8 mouse cellular contexts compared by ENCODE assay signal in the genomic region with DNA sequence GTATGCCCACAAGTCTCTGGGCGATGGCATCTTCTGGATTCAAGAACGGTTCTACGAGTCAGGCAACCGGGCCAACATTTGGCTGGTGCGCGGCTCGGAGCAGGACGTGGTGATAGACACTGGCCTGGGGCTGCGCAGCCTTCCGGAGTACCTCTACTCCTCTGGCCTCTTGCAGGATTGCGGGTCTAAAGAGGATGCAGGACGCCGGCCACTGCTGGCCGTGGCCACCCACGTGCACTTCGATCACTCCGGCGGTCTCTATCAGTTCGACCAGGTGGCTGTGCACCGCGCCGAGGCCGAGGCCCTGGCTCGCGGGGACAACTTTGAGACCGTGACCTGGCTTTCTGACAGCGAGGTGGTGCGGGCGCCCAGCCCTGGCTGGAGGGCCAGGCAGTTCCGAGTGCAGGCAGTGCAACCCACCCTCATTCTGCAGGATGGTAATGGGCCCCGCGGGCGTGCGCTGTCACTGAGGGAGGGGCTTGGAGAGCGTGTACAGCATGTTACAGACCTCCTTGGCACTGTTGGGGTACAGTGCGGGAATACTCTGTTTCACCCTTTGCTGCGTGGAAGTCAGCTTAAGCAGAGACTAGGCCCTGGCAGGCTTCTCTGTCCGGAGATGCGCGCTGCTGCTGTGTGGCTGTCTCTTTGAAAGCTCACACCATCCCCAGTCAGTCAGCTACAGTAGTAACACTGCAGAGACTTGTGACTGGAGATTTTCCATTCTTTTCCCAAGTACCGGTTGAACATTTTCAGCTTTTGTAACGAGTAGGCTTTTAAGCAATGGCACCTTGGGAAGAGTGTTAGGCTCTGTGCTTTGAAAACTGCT. TPM values are rescaled to one million over a fixed set of nuclear protein-coding genes. Genes with fewer than 3 reads are reported as not detected.
DNase-seq lines count a peak whose midpoint lies in the region; ATAC-seq and TF ChIP-seq lines count a peak whose summit lies in the region.

No protein-coding gene starts in this region.

- peak overlapping the region; percentile 77 for H3K4me2 ChIP-seq in CH12.LX (ENCODE audit: insufficient read depth, low read depth, poor library complexity, severe bottlenecking)

- peak overlapping the region; percentile 86 for H3K27ac ChIP-seq in heart, adult 2 months
- peak overlapping the region; percentile 50 for H3K27ac ChIP-seq in CH12.LX (ENCODE audit: insufficient read depth, low read depth)
- peak overlapping the region; percentile 89 for H3K27ac ChIP-seq in midbrain, embryonic 10.5 days (replicated peaks)

- peak; percentile 17 for ATAC-seq in common myeloid progenitor, adult 5-6 weeks (replicated peaks; ENCODE audit: low read depth, poor library complexity, severe bottlenecking)

- H3K4me3 ChIP-seq in heart, adult 2 months = peak overlapping the region; percentile 94
- peak overlapping the region; percentile 67 to 88 (median 80) for H3K4me3 ChIP-seq in CH12.LX (replicated peaks in 1 of 3; ENCODE audit: low read depth in 2 of 3, low read length in 2 of 3, poor library complexity in 1 of 3)
- peak overlapping the region; percentile 89 for H3K4me3 ChIP-seq in midbrain, embryonic 10.5 days

- no peak for TF ChIP-seq POLR2A in heart, adult 2 months (IDR thresholded peaks at IDR 0.05; ENCODE audit: insufficient read depth, low read depth, low read length)
- TF ChIP-seq POLR2A in CH12.LX (IDR thresholded peaks at IDR 0.05; ENCODE audit: low read depth, low read length) = no peak

- no peaks in the 10 kb centered on the region for H3K36me3 ChIP-seq in heart, adult 2 months (ENCODE audit: control insufficient read depth, insufficient read depth, low read length)
- H3K36me3 ChIP-seq in CH12.LX (replicated peaks in 1 of 2; ENCODE audit: control insufficient read depth in 1 of 2, insufficient read depth in 1 of 2, low read length in 1 of 2) = peaks cover 0 to 7% of the 10 kb centered on the region in 2 experiments
- H3K36me3 ChIP-seq in midbrain, embryonic 10.5 days = 0 out of 2 replicates have a peak, but pooled peaks cover 4% of the 10 kb centered on the region

- H3K4me1 ChIP-seq in heart, adult 2 months (ENCODE audit: control insufficient read depth, insufficient read depth, low read length) = no peaks in the 10 kb centered on the region; the same call in 1 of the 2 replicates
- H3K4me1 ChIP-seq in CH12.LX (ENCODE audit: control insufficient read depth in 1 of 2, insufficient read depth in 2 of 2) = peaks cover 3 to 27% of the 10 kb centered on the region in 2 experiments; a peak in 3 of 4 replicates
- H3K4me1 ChIP-seq in midbrain, embryonic 10.5 days = peaks cover 40% of the 10 kb centered on the region

- TF ChIP-seq RAD21 in CH12.LX (IDR thresholded peaks at IDR 0.05; ENCODE audit: low read depth, low read length) = no peak

- WGBS in heart, adult 2 months = 4% methylated on average over 42 of the region's 42 CpGs
- under 1% methylated on average over 42 of the region's 42 CpGs for WGBS in midbrain, embryonic 10.5 days

- H3K9me3 ChIP-seq in CH12.LX (replicated peaks; ENCODE audit: low read length) = no peaks in the 10 kb centered on the region
- no peaks in the 10 kb centered on the region for H3K9me3 ChIP-seq in midbrain, embryonic 10.5 days (replicated peaks)

- no peaks in the 10 kb centered on the region for H3K27me3 ChIP-seq in heart, adult 2 months (ENCODE audit: control insufficient read depth, insufficient read depth, low read length)
- no peaks in the 10 kb centered on the region for H3K27me3 ChIP-seq in CH12.LX (replicated peaks)
- peaks cover 9% of the 10 kb centered on the region for H3K27me3 ChIP-seq in midbrain, embryonic 10.5 days (ENCODE audit: low read depth, poor library complexity, severe bottlenecking)

- no peak for TF ChIP-seq CTCF in heart, adult 2 months (IDR thresholded peaks at IDR 0.05)
- no peak for TF ChIP-seq CTCF in CH12.LX (conservative IDR thresholded peaks at IDR 0.05 in 1 of 2, IDR thresholded peaks at IDR 0.05 in 1 of 2; ENCODE audit: low read depth in 2 of 2, low read length in 2 of 2)

- H3K79me2 ChIP-seq in heart, adult 2 months (replicated peaks; ENCODE audit: control insufficient read depth, insufficient read depth, low read length) = no peaks in the 10 kb centered on the region
- peaks cover 13% of the 10 kb centered on the region for H3K79me2 ChIP-seq in CH12.LX (replicated peaks; ENCODE audit: control insufficient read depth, extremely low read depth, insufficient read depth, poor library complexity, severe bottlenecking)

- intact Hi-C loops in heart, adult 2 months (cut with DNase I) = loop anchor here (5.0 kb wide), 2 partner anchors 54 to 71 kb away; a partner anchor contains a TSS
- intact Hi-C loops in heart, postnatal 10 days (cut with DNase I) = loop anchor here (5.0 kb wide), 1 partner anchor 51 kb away; no protein-coding TSS in a partner anchor

- in situ Hi-C loops in CH12.LX (cut with MboI; ENCODE audit: low pct_ligation_motif_present, low pct_unique_long_range_greater_than_20kb, low sequenced_read_pairs) = no loop called here

- DNase-seq in heart, adult 2 months = no peak
- no peak for DNase-seq in heart, postnatal 10 days
- no peak for DNase-seq in CH12.LX (ENCODE audit: extremely low read depth)
- DNase-seq in gastrocnemius, postnatal 4 days (ENCODE audit: low spot score in 2 of 2) = peak; percentile 16 to 37
- DNase-seq in layer of hippocampus, postnatal 14 days (ENCODE audit: low spot score in 2 of 2) = peak; percentile 48 to 57
- DNase-seq in midbrain, embryonic 10.5 days (ENCODE audit: low spot score) = no peak
- peak; percentile 71 for DNase-seq in testis, postnatal 10 days (ENCODE audit: low spot score)

- H3K9ac ChIP-seq in heart, adult 2 months (ENCODE audit: low read depth, low read length) = peak overlapping the region; percentile 66
- H3K9ac ChIP-seq in CH12.LX (ENCODE audit: insufficient read depth, low read depth) = peak overlapping the region; percentile 24

- TF ChIP-seq EP300 in heart, adult 2 months (IDR thresholded peaks at IDR 0.05; ENCODE audit: insufficient read depth, low read depth, low read length) = no peak
- no peak for TF ChIP-seq EP300 in CH12.LX (IDR thresholded peaks at IDR 0.05; ENCODE audit: low read length)

- dilution Hi-C loops in CH12.LX (cut with MboI; ENCODE audit: extremely low pct_ligation_motif_present, extremely low pct_unique_long_range_greater_than_20kb, low sequenced_read_pairs) = no loop called here

TF ChIP-seq in CH12.LX, 34 proteins besides CTCF, POLR2A, EP300 and RAD21:
- peak; percentile 40; the same call in 1 of the 2 replicates for TF ChIP-seq MXI1 (IDR thresholded peaks at IDR 0.05; ENCODE audit: low read depth, low read length)
- no peak for TF ChIP-seq MAFK (IDR thresholded peaks at IDR 0.05; ENCODE audit: insufficient replicate concordance, low read length)

RNA-seq across cellular contexts. Expression of a gene that starts 0.6 kb away (rescaled TPM):
- 1 to 10 TPM; 5.1 to 5.9 TPM for total RNA-seq in heart, adult 2 months (2021)
- polyA plus RNA-seq in heart, adult 2 months (2012; rRNA removed) = 2.5 and 4.7 TPM in 2 replicates
- total RNA-seq in heart, postnatal 10 days (2021) = 1 to 10 TPM; 2.6 to 4.6 TPM
- total RNA-seq in CH12.LX (2012; rRNA removed) (0.38 and 0.42 TPM in 2 replicates), CH12.LX (2014; rRNA removed) (0.54 and 0.71 TPM in 2 replicates)
- 0.13 and 0.74 TPM in 2 replicates for polyA plus RNA-seq in CH12.LX (2012; ENCODE audit: insufficient read length, low read depth)
- total RNA-seq in common myeloid progenitor, adult 5-6 weeks (2017) = 6.7 and 7.0 TPM in 2 replicates
- total RNA-seq in gastrocnemius, postnatal 4 days (2021) = 1 to 10 TPM; 3.0 to 3.4 TPM
- 10 to 100 TPM; 28.4 to 29.2 TPM for total RNA-seq in layer of hippocampus, postnatal 14 days (2021)
- 4.5 and 5.1 TPM in 2 replicates for polyA plus RNA-seq in midbrain, embryonic 10.5 days (2016; fragmentation: Nextera tagmentation; extraction: Ambion mirVana)

RNA-seq across cellular contexts. Expression of a gene that starts 0.9 kb away (rescaled TPM):
- 1 to 10 TPM; 3.3 to 4.5 TPM for total RNA-seq in heart, adult 2 months (2021)
- polyA plus RNA-seq in heart, adult 2 months (2012; rRNA removed) = 2.0 and 4.5 TPM in 2 replicates
- total RNA-seq in heart, postnatal 10 days (2021) = 1 to 10 TPM; 1.8 to 3.5 TPM
- total RNA-seq in CH12.LX (2012; rRNA removed) = 19.1 and 22.0 TPM in 2 replicates
- total RNA-seq in CH12.LX (2014; rRNA removed) = 51.2 and 52.5 TPM in 2 replicates
- polyA plus RNA-seq in CH12.LX (2012; ENCODE audit: insufficient read length, low read depth) = 45.2 and 54.0 TPM in 2 replicates
- total RNA-seq in common myeloid progenitor, adult 5-6 weeks (2017) = 28.1 and 39.1 TPM in 2 replicates
- 1 to 10 TPM; 1.8 to 2.5 TPM for total RNA-seq in gastrocnemius, postnatal 4 days (2021)
- total RNA-seq in layer of hippocampus, postnatal 14 days (2021) = 1 to 10 TPM; 3.6 to 4.7 TPM
- polyA plus RNA-seq in midbrain, embryonic 10.5 days (2016; fragmentation: Nextera tagmentation; extraction: Ambion mirVana) = 17.7 and 24.9 TPM in 2 replicates

RNA-seq across cellular contexts. Expression of a gene that starts 54.3 kb away (rescaled TPM):
- 10 to 100 TPM; 13.2 to 17.2 TPM for total RNA-seq in heart, adult 2 months (2021)
- 4.3 and 9.3 TPM in 2 replicates for polyA plus RNA-seq in heart, adult 2 months (2012; rRNA removed)
- total RNA-seq in heart, postnatal 10 days (2021) = 10 to 100 TPM; 13.2 to 14.0 TPM
- 12.4 and 15.1 TPM in 2 replicates for total RNA-seq in CH12.LX (2012; rRNA removed)
- total RNA-seq in CH12.LX (2014; rRNA removed) = 17.7 and 19.7 TPM in 2 replicates
- polyA plus RNA-seq in CH12.LX (2012; ENCODE audit: insufficient read length, low read depth) = 7.3 and 9.0 TPM in 2 replicates
- total RNA-seq in common myeloid progenitor, adult 5-6 weeks (2017) = 26.8 and 31.2 TPM in 2 replicates
- total RNA-seq in gastrocnemius, postnatal 4 days (2021) = 10 to 100 TPM; 17.6 to 17.9 TPM
- 10 to 100 TPM; 10.9 to 14.2 TPM for total RNA-seq in layer of hippocampus, postnatal 14 days (2021)
- 26.4 and 26.8 TPM in 2 replicates for polyA plus RNA-seq in midbrain, embryonic 10.5 days (2016; fragmentation: Nextera tagmentation; extraction: Ambion mirVana)

Comparison
In these comparisons a context has a peak if more than half of its experiments do, and no peak if none do; other contexts are left out.
1. DNase-seq: peak in gastrocnemius, postnatal 4 days (2 of 2), layer of hippocampus, postnatal 14 days (2 of 2) and testis, postnatal 10 days (single experiment); none in heart, adult 2 months (0 of 2), heart, postnatal 10 days (0 of 2), CH12.LX (single experiment) and midbrain, embryonic 10.5 days (single experiment).
2. Peak in every context shown above with its lines, with median percentiles within 50 percentile points of each other: H3K27ac ChIP-seq and H3K4me3 ChIP-seq.